Mouse (Mus musculus) CH12.LX (cell line): Measurements from ENCODE around the gene Pop5. TPM values are rescaled to one million over a fixed set of nuclear protein-coding genes. Genes with fewer than 3 reads are reported as not detected.

Experiments
- DNase-seq: peaks from one replicate; pipeline ENCODE4 v3.0.0-alpha.2; 2013; ENCODE audit errors: extremely low read depth
- H3K27ac ChIP-seq: 2 replicates; pipeline ENCODE4 v1.5.1; 2012; ENCODE audit warnings: low read depth, mild to moderate bottlenecking, control low read depth, moderate library complexity; ENCODE audit not compliant: insufficient read depth
- H3K27me3 ChIP-seq: replicated peaks from 2 replicates; pipeline ENCODE3; 2012; ENCODE audit warnings: inconsistent platforms
- H3K36me3 ChIP-seq, 2 experiments: replicated peaks in 1 of 2; 2 replicates each; pipeline versions ENCODE3 to v1.6.1; 2012; ENCODE audit warnings: inconsistent platforms in 1 of 2, low read length in 1 of 2, mild to moderate bottlenecking in 1 of 2, mixed read lengths in 1 of 2, moderate library complexity in 1 of 2; ENCODE audit not compliant: control insufficient read depth in 1 of 2, insufficient read depth in 1 of 2
- H3K4me1 ChIP-seq, 2 experiments: 2 replicates each; pipeline ENCODE4 v1.6.1; 2012; ENCODE audit warnings: inconsistent platforms in 1 of 2, moderate library complexity in 1 of 2; ENCODE audit not compliant: insufficient read depth in 2 of 2, control insufficient read depth in 1 of 2
- H3K4me2 ChIP-seq: 2 replicates; pipeline ENCODE4 v1.6.1; 2012; ENCODE audit warnings: low read depth, mild to moderate bottlenecking, control low read depth; ENCODE audit not compliant: poor library complexity, insufficient read depth, severe bottlenecking
- H3K4me3 ChIP-seq, 3 experiments: fragments of 150-350 bp in 1 of 3; sonication (generic) in 1 of 3; replicated peaks in 1 of 3; 2 replicates each; pipeline versions ENCODE3 to v1.5.1; 2011 to 2012; ENCODE audit warnings: low read depth in 2 of 3, low read length in 2 of 3, mild to moderate bottlenecking in 2 of 3, moderate library complexity in 2 of 3, control low read depth in 1 of 3, improper control_type of control experiment in 1 of 3, inconsistent platforms in 1 of 3, mixed read lengths in 1 of 3; ENCODE audit not compliant: poor library complexity in 1 of 3
- H3K79me2 ChIP-seq: replicated peaks from 2 replicates; pipeline ENCODE4 v1.6.1; 2012; ENCODE audit warnings: mild to moderate bottlenecking, moderate library complexity; ENCODE audit not compliant: control insufficient read depth, poor library complexity, insufficient read depth, severe bottlenecking; ENCODE audit errors: extremely low read depth
- H3K9ac ChIP-seq: 2 replicates; pipeline ENCODE4 v1.6.1; 2012; ENCODE audit warnings: low read depth, mild to moderate bottlenecking, control low read depth, moderate library complexity; ENCODE audit not compliant: insufficient read depth
- H3K9me3 ChIP-seq: replicated peaks from 2 replicates; pipeline ENCODE3; 2012; ENCODE audit warnings: low read length, inconsistent platforms, mixed read lengths
- CHD2 ChIP-seq: IDR thresholded peaks from 2 replicates; pipeline ENCODE4 v1.6.1; 2011; ENCODE audit warnings: low read length, improper control_type of control experiment
- EP300 ChIP-seq: IDR thresholded peaks from 2 replicates; pipeline ENCODE4 v1.6.1; 2011; ENCODE audit warnings: low read length, improper control_type of control experiment
- HCFC1 ChIP-seq: IDR thresholded peaks from 2 replicates; pipeline ENCODE4 v1.6.1; 2012; ENCODE audit warnings: low read depth, mild to moderate bottlenecking, inconsistent platforms, low read length, improper control_type of control experiment
- JUN ChIP-seq: IDR thresholded peaks from 2 replicates; pipeline ENCODE4 v1.6.1; 2011; ENCODE audit warnings: low read depth, mild to moderate bottlenecking, low read length, improper control_type of control experiment, moderate library complexity; ENCODE audit not compliant: insufficient read depth
- JUND ChIP-seq: conservative IDR thresholded peaks from 2 replicates; pipeline ENCODE4 v1.6.1; 2011; ENCODE audit warnings: low read depth, low read length, improper control_type of control experiment
- KAT2A ChIP-seq: IDR thresholded peaks from 2 replicates; pipeline ENCODE4 v1.6.1; 2012; ENCODE audit warnings: low read length, improper control_type of control experiment, inconsistent platforms; ENCODE audit not compliant: insufficient replicate concordance
- MAFK ChIP-seq: IDR thresholded peaks from 2 replicates; pipeline ENCODE4 v1.6.1; 2011; ENCODE audit warnings: low read length, improper control_type of control experiment; ENCODE audit not compliant: insufficient replicate concordance
- MEF2A ChIP-seq: IDR thresholded peaks from 2 replicates; pipeline ENCODE4 v1.6.1; 2014; ENCODE audit warnings: low read depth, mild to moderate bottlenecking, inconsistent platforms, low read length, improper control_type of control experiment, borderline replicate concordance
- MXI1 ChIP-seq: IDR thresholded peaks from 2 replicates; pipeline ENCODE4 v1.6.1; 2011; ENCODE audit warnings: mild to moderate bottlenecking, low read depth, low read length, improper control_type of control experiment
- NELFE ChIP-seq: IDR thresholded peaks from 2 replicates; pipeline ENCODE4 v1.6.1; 2011; ENCODE audit warnings: low read depth, low read length, improper control_type of control experiment
- PAX5 ChIP-seq: IDR thresholded peaks from 2 replicates; pipeline ENCODE4 v1.6.1; 2012; ENCODE audit warnings: low read length, inconsistent platforms, mixed read lengths
- POLR2AphosphoS2 ChIP-seq: IDR thresholded peaks from 2 replicates; pipeline ENCODE4 v1.6.1; 2011; ENCODE audit warnings: low read depth, low read length, improper control_type of control experiment
- RCOR1 ChIP-seq: conservative IDR thresholded peaks from 2 replicates; pipeline ENCODE4 v1.6.1; 2012; ENCODE audit warnings: low read depth, mild to moderate bottlenecking, inconsistent platforms, low read length, improper control_type of control experiment
- SIN3A ChIP-seq: IDR thresholded peaks from 2 replicates; pipeline ENCODE4 v1.6.1; 2012; ENCODE audit warnings: low read length, improper control_type of control experiment, inconsistent platforms
- TBP ChIP-seq: conservative IDR thresholded peaks from 2 replicates; pipeline ENCODE4 v1.6.1; 2011; ENCODE audit warnings: low read depth, low read length, improper control_type of control experiment
- UBTF ChIP-seq: IDR thresholded peaks from 2 replicates; pipeline ENCODE4 v1.6.1; 2012; ENCODE audit warnings: low read depth, mild to moderate bottlenecking, inconsistent platforms, low read length, improper control_type of control experiment, moderate library complexity
- USF2 ChIP-seq: conservative IDR thresholded peaks from 2 replicates; pipeline ENCODE4 v1.6.1; 2011; ENCODE audit warnings: low read depth, low read length, improper control_type of control experiment
- ZKSCAN1 ChIP-seq: IDR thresholded peaks from 2 replicates; pipeline ENCODE4 v1.6.1; 2012; ENCODE audit warnings: low read depth, inconsistent platforms, low read length, improper control_type of control experiment, borderline replicate concordance
- ZMIZ1 ChIP-seq: IDR thresholded peaks from 2 replicates; pipeline ENCODE4 v1.6.1; 2012; ENCODE audit warnings: low read depth, mild to moderate bottlenecking, inconsistent platforms, low read length, improper control_type of control experiment
- ZNF384 ChIP-seq: IDR thresholded peaks from 2 replicates; pipeline ENCODE4 v1.6.1; 2012; ENCODE audit warnings: low read depth, low read length, improper control_type of control experiment, inconsistent platforms
- dilution Hi-C: fragments of 300-500 bp; cut with MboI; formaldehyde crosslinking; loops from 2 replicates; pipeline ENCODE4 v1.14.3; 2020; ENCODE audit warnings: low sequenced_read_pairs; ENCODE audit not compliant: extremely low pct_unique_long_range_greater_than_20kb, extremely low pct_ligation_motif_present
- in situ Hi-C: fragments of 300-500 bp; cut with MboI; formaldehyde crosslinking; loops from 3 replicates; pipeline ENCODE4 v1.14.3; 2019; ENCODE audit warnings: low sequenced_read_pairs, low pct_ligation_motif_present, low pct_unique_long_range_greater_than_20kb, mixed read lengths
- polyA plus RNA-seq: library from polyadenylated mRNA; unstranded; fragments of >175 nt; gene quantifications from 2 replicates; pipeline ENCODE4 v1.2.1, GENCODE M21; 2012; ENCODE audit warnings: low read depth; ENCODE audit not compliant: insufficient read length
- total RNA-seq, 2 experiments: library from RNA; depleted of rRNA; stranded (reverse); fragments of 300-350 nt in 1 of 2; fragments of >200 nt in 1 of 2; gene quantifications; 2 replicates each; pipeline ENCODE4 v1.2.3; 2012 to 2014

Gene Pop5
- total and polyA plus RNA-seq, 3 experiments = 127 to 236 (median 156) TPM

DNA sequence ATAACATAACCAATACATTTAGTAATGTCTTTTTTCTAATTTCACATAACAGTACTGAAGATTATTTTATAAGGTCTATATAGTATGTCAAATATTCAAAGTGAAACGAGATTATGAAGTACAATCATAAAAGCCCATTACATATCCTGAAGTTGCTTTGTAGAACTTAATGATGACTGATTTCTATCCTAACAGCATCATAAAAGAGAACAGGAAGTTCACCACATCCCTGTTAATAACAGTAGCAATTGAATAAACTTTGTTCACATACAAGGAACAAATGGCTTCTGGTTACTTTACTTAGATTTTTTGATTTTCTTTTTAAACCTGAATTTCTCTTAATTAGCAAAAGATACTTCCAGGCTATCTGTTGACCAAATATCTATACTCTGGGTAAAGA is 26.2 kb downstream of the Pop5 start:
- H3K9ac ChIP-seq = no peak overlapping the region
- no peaks in the 10 kb centered on the region for H3K27me3 ChIP-seq
- dilution Hi-C loops = no loop called here
- in situ Hi-C loops = no loop called here
- peaks cover 61 to 86% of the 10 kb centered on the region in 2 experiments for H3K36me3 ChIP-seq
- no peak for DNase-seq
- no peak overlapping the region for H3K4me2 ChIP-seq
- no peak overlapping the region for H3K4me3 ChIP-seq
- TF ChIP-seq JUND (no peak), TBP (no peak)
- no peak overlapping the region for H3K27ac ChIP-seq
- peaks cover 2 to 13% of the 10 kb centered on the region in 2 experiments; a peak in 1 of 4 replicates for H3K4me1 ChIP-seq
- H3K79me2 ChIP-seq = peaks cover 64% of the 10 kb centered on the region
- H3K9me3 ChIP-seq = no peaks in the 10 kb centered on the region

DNA sequence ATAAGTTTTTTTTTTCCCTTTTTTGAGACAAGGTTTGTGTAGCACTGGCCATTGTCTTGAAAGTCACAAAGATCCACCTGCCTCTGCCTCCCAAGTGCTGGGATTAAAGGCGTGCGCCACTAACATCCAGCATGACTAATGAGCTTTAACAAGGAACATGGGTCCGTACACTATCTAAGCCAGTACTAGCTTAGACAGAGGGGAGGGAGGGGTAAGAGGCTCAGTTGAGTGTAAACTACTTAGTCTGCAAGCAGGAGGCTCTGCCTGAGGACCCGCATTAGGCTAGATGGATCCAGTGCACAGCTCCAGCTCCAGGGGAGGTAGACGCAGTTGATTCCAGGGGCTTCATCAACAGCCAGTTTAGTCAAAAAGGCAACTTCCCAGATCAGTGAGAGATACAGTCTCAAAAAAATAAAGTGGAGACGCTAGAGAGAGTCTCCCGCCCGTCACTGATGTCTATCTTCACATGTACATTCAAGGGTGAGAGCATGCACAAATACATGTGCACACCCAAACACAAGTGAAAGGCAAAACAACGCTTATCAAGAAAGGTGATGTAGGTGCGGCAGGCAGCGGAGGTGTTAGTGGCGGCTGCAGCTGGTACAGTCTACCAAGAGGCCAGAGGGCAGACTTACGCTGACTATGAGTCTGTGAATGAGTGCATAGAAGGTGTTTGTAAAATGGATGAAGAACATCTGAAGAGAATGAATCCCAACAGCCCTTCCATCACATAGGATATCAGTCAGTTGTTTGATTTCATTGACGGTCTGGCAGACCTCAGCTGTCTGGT is 27.1 kb downstream of the Pop5 start:
- no peaks in the 10 kb centered on the region for H3K9me3 ChIP-seq
- no peak overlapping the region for H3K9ac ChIP-seq
- no peak overlapping the region for H3K27ac ChIP-seq
- peaks cover 72% of the 10 kb centered on the region for H3K79me2 ChIP-seq
- peaks cover 54 to 85% of the 10 kb centered on the region in 2 experiments for H3K36me3 ChIP-seq
- peaks cover 2 to 15% of the 10 kb centered on the region in 2 experiments; a peak in 1 of 4 replicates for H3K4me1 ChIP-seq
- in situ Hi-C loops = no loop called here
- DNase-seq = no peak
- H3K27me3 ChIP-seq = no peaks in the 10 kb centered on the region
- TF ChIP-seq PAX5 = no peak
- H3K4me2 ChIP-seq = no peak overlapping the region
- no peak overlapping the region for H3K4me3 ChIP-seq
- dilution Hi-C loops = no loop called here

DNA sequence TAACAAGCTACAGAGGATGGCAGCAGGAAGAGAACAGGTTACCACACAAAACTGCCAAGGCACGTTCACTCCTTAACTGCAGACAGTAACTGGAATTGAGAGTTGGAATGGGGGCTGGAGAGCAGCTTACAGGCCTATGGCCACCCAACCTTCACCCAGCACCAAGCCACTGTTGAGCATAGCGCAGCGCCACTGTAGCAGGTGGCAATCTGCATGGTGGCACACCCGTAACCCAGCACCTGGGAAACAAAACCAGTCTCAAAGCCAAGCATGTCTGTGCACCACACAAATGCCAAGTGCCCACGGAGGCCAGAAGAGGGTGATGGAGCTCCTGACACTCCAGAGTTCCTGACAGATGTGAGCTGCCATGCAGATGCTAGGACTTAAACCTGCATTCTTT is 30.7 kb downstream of the Pop5 start:
- no peak overlapping the region for H3K4me2 ChIP-seq
- no peaks in the 10 kb centered on the region for H3K27me3 ChIP-seq
- no peak for DNase-seq
- no peak overlapping the region for H3K27ac ChIP-seq
- H3K9ac ChIP-seq = no peak overlapping the region
- TF ChIP-seq UBTF (no peak), CHD2 (no peak), MXI1 (no peak), ZMIZ1 (no peak), USF2 (no peak), HCFC1 (no peak), KAT2A (no peak), MAFK (no peak), MEF2A (no peak), SIN3A (no peak), ZKSCAN1 (no peak), NELFE (no peak), PAX5 (no peak), EP300 (no peak), POLR2AphosphoS2 (no peak), JUN (no peak), RCOR1 (no peak), ZNF384 (no peak)
- H3K4me1 ChIP-seq = peaks cover 5 to 46% of the 10 kb centered on the region in 2 experiments
- in situ Hi-C loops (no loop called here), dilution Hi-C loops (no loop called here)
- H3K4me3 ChIP-seq = no peak overlapping the region
- H3K79me2 ChIP-seq = peaks cover 91% of the 10 kb centered on the region
- H3K36me3 ChIP-seq = peaks cover 45 to 78% of the 10 kb centered on the region in 2 experiments
- H3K9me3 ChIP-seq = no peaks in the 10 kb centered on the region
